Mouse (Mus musculus): ENCODE results near the gene Brd7. TPM values are rescaled to one million over a fixed set of nuclear protein-coding genes. Genes with fewer than 3 reads are reported as not detected.

The Brd7 gene
- polyA plus RNA-seq, 1 experiment from 2014 or later, result 48.6 TPM

DNA sequence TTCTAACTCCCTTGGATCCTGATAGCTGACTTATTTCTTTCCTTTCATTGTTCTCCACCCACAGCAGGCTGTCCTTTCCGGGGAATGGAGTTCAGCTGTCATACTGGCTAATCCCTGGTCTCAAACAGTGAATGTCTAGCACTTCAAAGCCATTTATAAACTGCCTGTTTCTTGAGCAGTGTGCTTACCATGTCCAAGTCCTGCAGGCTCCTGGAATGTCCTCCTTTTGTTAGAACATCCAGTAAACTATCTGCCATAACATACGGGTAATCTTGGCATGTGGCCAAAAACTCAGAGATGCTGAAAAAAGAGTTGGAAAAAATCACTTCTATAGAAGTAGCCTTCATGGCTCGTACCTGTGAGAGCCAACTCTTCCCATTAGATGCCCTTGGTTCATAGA is 22.8 kb downstream of the Brd7 start:
- no peak for TF ChIP-seq CTCF (IDR thresholded peaks at IDR 0.05; ENCODE audit: low read depth)
- peaks cover 73% of the 10 kb centered on the region for H3K36me3 ChIP-seq (ENCODE audit: control insufficient read depth, insufficient read depth)
- H3K4me2 ChIP-seq (replicated peaks; ENCODE audit: low read depth), result no peak overlapping the region
- H3K4me3 ChIP-seq (ENCODE audit: low read depth, low read length), result no peak overlapping the region
- H3K9ac ChIP-seq (ENCODE audit: low read depth, low read length), result no peak overlapping the region
- ATAC-seq, result no peak
- no peaks in the 10 kb centered on the region for H3K27me3 ChIP-seq (replicated peaks; ENCODE audit: control insufficient read depth, insufficient read depth, low read length)
- H3K27ac ChIP-seq (ENCODE audit: low read depth, low read length), result no peak overlapping the region
- WGBS, result 46% methylated on average over 3 of the region's 3 CpGs
- H3K9me3 ChIP-seq (ENCODE audit: control insufficient read depth), result no peaks in the 10 kb centered on the region
- 0 out of 2 replicates have a peak, but pooled peaks cover 2% of the 10 kb centered on the region for H3K4me1 ChIP-seq (replicated peaks; ENCODE audit: control insufficient read depth, insufficient read depth, low read length)

DNA sequence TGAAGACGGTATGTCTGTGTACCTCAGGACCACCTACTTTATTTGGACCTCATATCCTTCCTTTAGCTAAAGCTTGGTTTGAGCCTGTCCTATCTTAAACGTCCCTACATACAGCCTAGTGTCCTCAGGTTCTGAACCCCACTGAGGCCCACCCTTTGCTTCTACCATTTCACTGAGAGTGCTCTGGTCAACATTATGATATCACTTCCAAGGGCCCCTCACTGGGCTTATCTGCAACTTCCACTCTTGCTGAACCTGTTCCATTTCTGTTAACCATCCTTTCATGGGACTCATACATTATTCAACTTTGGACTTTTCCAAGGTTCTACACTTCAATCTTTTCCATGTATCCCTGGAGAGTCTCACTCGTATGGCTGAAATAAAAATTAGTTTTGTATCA is 27.0 kb downstream of the Brd7 start:
- WGBS, result 71% methylated on average over 3 of the region's 3 CpGs

DNA sequence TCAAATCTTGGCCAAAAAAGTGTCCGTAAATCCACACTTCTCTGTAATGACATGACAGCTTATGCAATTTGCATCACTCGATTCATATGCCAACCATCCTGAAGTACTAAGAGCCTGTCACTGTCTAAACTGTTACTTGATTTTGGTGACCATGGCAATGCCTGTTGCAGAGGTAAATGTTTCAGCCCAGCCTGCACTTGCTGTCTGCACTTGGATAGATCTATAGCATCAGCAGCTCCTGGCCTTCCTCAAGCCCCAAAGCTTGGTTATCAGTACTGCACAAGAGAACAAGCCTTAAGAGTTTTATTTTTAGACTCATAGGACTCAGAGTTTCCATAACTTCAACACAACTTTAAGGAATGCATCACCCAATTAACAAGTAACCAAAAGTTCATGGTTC is 27.6 kb downstream of the Brd7 start:
- ATAC-seq, result no peak
- Histone ChIP-seq H3K9ac (ENCODE audit: low read depth, low read length) (no peak overlapping the region), H3K9me3 (ENCODE audit: control insufficient read depth) (no peaks in the 10 kb centered on the region), H3K4me3 (ENCODE audit: low read depth, low read length) (no peak overlapping the region), H3K4me2 (replicated peaks; ENCODE audit: low read depth) (no peak overlapping the region), H3K4me1 (replicated peaks; ENCODE audit: control insufficient read depth, insufficient read depth, low read length) (0 out of 2 replicates have a peak, but pooled peaks cover 2% of the 10 kb centered on the region), H3K27me3 (replicated peaks; ENCODE audit: control insufficient read depth, insufficient read depth, low read length) (no peaks in the 10 kb centered on the region), H3K27ac (ENCODE audit: low read depth, low read length) (no peak overlapping the region), H3K36me3 (ENCODE audit: control insufficient read depth, insufficient read depth) (peaks cover 82% of the 10 kb centered on the region)
- TF ChIP-seq CTCF (IDR thresholded peaks at IDR 0.05; ENCODE audit: low read depth), result no peak
- WGBS, result 94% methylated on average over 2 of the region's 2 CpGs

More for the DNA sequence above, 27.0 kb downstream of the Brd7 start:
- 0 out of 2 replicates have a peak, but pooled peaks cover 2% of the 10 kb centered on the region for H3K4me1 ChIP-seq (replicated peaks; ENCODE audit: control insufficient read depth, insufficient read depth, low read length)
- H3K27me3 ChIP-seq (replicated peaks; ENCODE audit: control insufficient read depth, insufficient read depth, low read length), result no peaks in the 10 kb centered on the region
- no peak overlapping the region for H3K4me3 ChIP-seq (ENCODE audit: low read depth, low read length)
- no peak for TF ChIP-seq CTCF (IDR thresholded peaks at IDR 0.05; ENCODE audit: low read depth)
- no peak overlapping the region for H3K4me2 ChIP-seq (replicated peaks; ENCODE audit: low read depth)
- no peaks in the 10 kb centered on the region for H3K9me3 ChIP-seq (ENCODE audit: control insufficient read depth)
- H3K36me3 ChIP-seq (ENCODE audit: control insufficient read depth, insufficient read depth), result peaks cover 83% of the 10 kb centered on the region
- H3K9ac ChIP-seq (ENCODE audit: low read depth, low read length), result no peak overlapping the region
- H3K27ac ChIP-seq (ENCODE audit: low read depth, low read length), result no peak overlapping the region
- ATAC-seq, result peak; percentile 8; the same call in 1 of the 2 replicates

DNA sequence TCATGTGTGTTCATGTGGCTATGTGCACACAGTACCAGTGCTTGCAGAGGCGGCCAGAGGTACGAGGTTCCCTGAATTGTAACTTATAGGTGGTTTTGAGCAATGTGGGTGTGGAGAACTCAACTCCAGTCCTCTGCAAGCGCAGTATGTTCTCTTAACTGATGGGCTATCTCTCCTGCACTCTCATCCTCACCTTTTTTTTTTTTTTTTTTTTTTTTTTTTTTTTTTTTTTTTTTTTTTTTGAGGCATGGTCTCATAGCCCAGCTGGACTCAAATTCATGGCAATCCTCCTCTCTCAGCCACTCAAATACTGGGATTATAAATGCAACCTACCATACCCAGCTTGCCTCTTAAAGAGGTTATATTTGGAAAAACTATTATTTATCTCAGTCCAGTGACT is 31.2 kb downstream of the Brd7 start:
- Histone ChIP-seq H3K36me3 (ENCODE audit: control insufficient read depth, insufficient read depth) (peaks cover 71% of the 10 kb centered on the region), H3K4me2 (replicated peaks; ENCODE audit: low read depth) (no peak overlapping the region), H3K4me1 (replicated peaks; ENCODE audit: control insufficient read depth, insufficient read depth, low read length) (0 out of 2 replicates have a peak, but pooled peaks cover 2% of the 10 kb centered on the region), H3K9ac (ENCODE audit: low read depth, low read length) (no peak overlapping the region), H3K9me3 (ENCODE audit: control insufficient read depth) (no peaks in the 10 kb centered on the region), H3K27ac (ENCODE audit: low read depth, low read length) (no peak overlapping the region), H3K27me3 (replicated peaks; ENCODE audit: control insufficient read depth, insufficient read depth, low read length) (no peaks in the 10 kb centered on the region), H3K4me3 (ENCODE audit: low read depth, low read length) (no peak overlapping the region)
- WGBS, result 84% methylated on average over 3 of the region's 3 CpGs
- ATAC-seq, result no peak
- no peak for TF ChIP-seq CTCF (IDR thresholded peaks at IDR 0.05; ENCODE audit: low read depth)

DNA sequence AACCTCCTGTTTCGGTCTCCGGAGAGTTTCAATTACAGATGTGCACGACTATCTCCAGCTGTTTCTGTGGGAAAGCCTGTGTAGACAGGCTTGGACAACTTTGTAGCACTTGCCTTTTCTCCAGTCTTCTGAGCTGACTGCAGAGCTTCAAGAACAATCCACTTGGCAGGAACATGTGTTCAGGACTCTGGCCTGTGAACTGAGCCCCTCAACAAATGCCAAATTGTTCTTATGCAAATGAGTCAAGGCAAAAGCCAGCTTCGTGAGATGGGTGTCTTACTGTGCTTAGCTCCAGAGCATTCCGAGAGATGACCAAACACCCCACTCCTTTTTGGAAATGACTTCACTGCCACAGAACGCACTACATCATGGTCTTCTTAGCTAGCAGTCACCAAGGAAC is 33.3 kb downstream of the Brd7 start:
- no peak for TF ChIP-seq CTCF (IDR thresholded peaks at IDR 0.05; ENCODE audit: low read depth)
- WGBS, result 88% methylated on average over 6 of the region's 6 CpGs
- no peak overlapping the region for H3K4me2 ChIP-seq (replicated peaks; ENCODE audit: low read depth)
- H3K4me1 ChIP-seq (replicated peaks; ENCODE audit: control insufficient read depth, insufficient read depth, low read length), result no peaks in the 10 kb centered on the region
- H3K9ac ChIP-seq (ENCODE audit: low read depth, low read length), result no peak overlapping the region
- no peak overlapping the region; the same call in 1 of the 2 replicates for H3K27ac ChIP-seq (ENCODE audit: low read depth, low read length)
- no peaks in the 10 kb centered on the region for H3K27me3 ChIP-seq (replicated peaks; ENCODE audit: control insufficient read depth, insufficient read depth, low read length)
- H3K36me3 ChIP-seq (ENCODE audit: control insufficient read depth, insufficient read depth), result peaks cover 59% of the 10 kb centered on the region
- no peak overlapping the region for H3K4me3 ChIP-seq (ENCODE audit: low read depth, low read length)
- no peak for ATAC-seq
- H3K9me3 ChIP-seq (ENCODE audit: control insufficient read depth), result no peaks in the 10 kb centered on the region

DNA sequence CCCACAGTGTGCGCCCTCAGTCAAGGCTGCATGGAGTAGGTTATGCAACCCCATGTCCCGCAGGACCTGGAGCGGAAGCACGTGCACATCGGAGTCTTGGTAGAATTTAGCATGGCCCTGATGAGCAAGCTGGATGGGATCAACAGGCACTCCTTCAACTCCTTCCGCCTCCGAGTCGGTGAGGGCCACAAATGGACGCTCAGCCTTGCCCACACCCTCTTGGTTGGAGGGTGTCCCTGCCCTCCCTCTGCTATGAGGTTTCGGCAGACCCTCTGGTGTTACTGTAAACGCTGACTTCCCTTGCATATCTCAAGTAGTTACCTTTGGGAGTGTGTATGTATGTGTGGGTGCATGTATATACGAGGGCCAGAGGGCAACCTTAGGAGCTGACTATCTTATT is 35.7 kb downstream of the Brd7 start:
- no peak overlapping the region for H3K27ac ChIP-seq (ENCODE audit: low read depth, low read length)
- peaks cover 36% of the 10 kb centered on the region for H3K36me3 ChIP-seq (ENCODE audit: control insufficient read depth, insufficient read depth)
- no peaks in the 10 kb centered on the region for H3K9me3 ChIP-seq (ENCODE audit: control insufficient read depth)
- no peaks in the 10 kb centered on the region for H3K4me1 ChIP-seq (replicated peaks; ENCODE audit: control insufficient read depth, insufficient read depth, low read length)
- 92% methylated on average over 12 of the region's 12 CpGs for WGBS
- ATAC-seq, result no peak
- no peak overlapping the region for H3K4me2 ChIP-seq (replicated peaks; ENCODE audit: low read depth)
- no peak for TF ChIP-seq CTCF (IDR thresholded peaks at IDR 0.05; ENCODE audit: low read depth)
- H3K27me3 ChIP-seq (replicated peaks; ENCODE audit: control insufficient read depth, insufficient read depth, low read length), result no peaks in the 10 kb centered on the region
- H3K9ac ChIP-seq (ENCODE audit: low read depth, low read length), result no peak overlapping the region
- no peak overlapping the region for H3K4me3 ChIP-seq (ENCODE audit: low read depth, low read length)

DNA sequence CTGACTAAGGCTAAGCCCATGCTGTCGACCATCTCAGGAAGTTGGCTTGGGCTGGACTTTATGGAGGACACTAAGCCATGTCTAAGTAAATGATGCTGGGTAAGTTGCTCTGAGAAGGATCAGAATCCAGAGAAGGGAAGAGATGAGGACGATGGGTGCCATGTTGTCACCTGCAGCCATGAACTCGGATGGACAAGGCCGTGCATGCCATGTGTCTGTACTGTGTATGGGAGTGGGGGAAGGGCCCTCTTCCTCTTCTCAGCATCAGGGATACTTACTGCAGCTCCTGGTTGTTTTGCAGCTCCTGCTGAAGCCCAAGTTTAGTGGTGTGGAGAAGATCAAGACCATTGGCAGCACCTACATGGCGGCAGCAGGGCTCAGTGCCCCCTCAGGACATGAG is 36.2 kb downstream of the Brd7 start:
- no peak overlapping the region for H3K27ac ChIP-seq (ENCODE audit: low read depth, low read length)
- H3K9me3 ChIP-seq (ENCODE audit: control insufficient read depth), result no peaks in the 10 kb centered on the region
- no peak overlapping the region for H3K4me3 ChIP-seq (ENCODE audit: low read depth, low read length)
- peaks cover 31% of the 10 kb centered on the region for H3K36me3 ChIP-seq (ENCODE audit: control insufficient read depth, insufficient read depth)
- no peaks in the 10 kb centered on the region for H3K27me3 ChIP-seq (replicated peaks; ENCODE audit: control insufficient read depth, insufficient read depth, low read length)
- WGBS, result 90% methylated on average over 5 of the region's 5 CpGs
- H3K4me1 ChIP-seq (replicated peaks; ENCODE audit: control insufficient read depth, insufficient read depth, low read length), result no peaks in the 10 kb centered on the region
- no peak overlapping the region for H3K4me2 ChIP-seq (replicated peaks; ENCODE audit: low read depth)
- no peak for TF ChIP-seq CTCF (IDR thresholded peaks at IDR 0.05; ENCODE audit: low read depth)
- no peak for ATAC-seq
- no peak overlapping the region for H3K9ac ChIP-seq (ENCODE audit: low read depth, low read length)

Measured in intestine, postnatal 0 days (tissue).